Mouse (Mus musculus) neural tube, embryonic 13.5 days (tissue): ENCODE measurements around the gene Rgl1. TPM values are rescaled to one million over a fixed set of nuclear protein-coding genes. Genes with fewer than 3 reads are reported as not detected.

Experiments
- ATAC-seq: fragments of 200-750 bp; cut with Nextera tagmentation; 2 replicates; pipeline ENCODE4 v1.8.0; 2017; ENCODE audit warnings: low read depth, mild to moderate bottlenecking, moderate TSS enrichment, moderate library complexity
- H3K27ac ChIP-seq: fragments of 300-500 bp; sonication (generic); replicated peaks from 2 replicates; pipeline ENCODE4 v1.5.1; 2015; ENCODE audit warnings: moderate library complexity, mild to moderate bottlenecking, inconsistent platforms
- H3K27me3 ChIP-seq: fragments of 300-500 bp; sonication (generic); 2 replicates; pipeline ENCODE4 v1.6.1; 2015; ENCODE audit warnings: mild to moderate bottlenecking, inconsistent platforms
- H3K36me3 ChIP-seq: fragments of 300-500 bp; sonication (generic); 2 replicates; pipeline ENCODE4 v1.6.1; 2015; ENCODE audit warnings: mild to moderate bottlenecking, inconsistent platforms
- H3K4me1 ChIP-seq: fragments of 300-500 bp; sonication (generic); replicated peaks from 2 replicates; pipeline ENCODE4 v1.6.1; 2015; ENCODE audit warnings: inconsistent platforms
- H3K4me2 ChIP-seq: fragments of 300-500 bp; sonication (generic); 2 replicates; pipeline ENCODE4 v1.6.1; 2015; ENCODE audit warnings: inconsistent platforms, mild to moderate bottlenecking, moderate library complexity
- H3K4me3 ChIP-seq: fragments of 300-500 bp; sonication (generic); 2 replicates; pipeline ENCODE4 v1.5.1; 2015; ENCODE audit warnings: mild to moderate bottlenecking, inconsistent platforms
- H3K9ac ChIP-seq: fragments of 300-500 bp; sonication (generic); 2 replicates; pipeline ENCODE4 v1.6.1; 2015; ENCODE audit warnings: moderate library complexity, mild to moderate bottlenecking, inconsistent platforms
- H3K9me3 ChIP-seq: fragments of 300-500 bp; sonication (generic); 2 replicates; pipeline ENCODE4 v1.6.1; 2016; ENCODE audit warnings: inconsistent platforms
- WGBS: fragments of 180-500 bp; shearing (Covaris S2); methylation state at CpG from one replicate; pipeline ENCODE4 v1.1.7; 2015; 5-methylcytosine and 5-hydroxymethylcytosine counted together
- polyA plus RNA-seq: library from polyadenylated mRNA; unstranded; fragments of >200 nt; fragmentation: Nextera tagmentation; extraction: Ambion mirVana; gene quantifications from 2 replicates; pipeline ENCODE4 v1.2.1, GENCODE M21; 2015

Gene Rgl1
- polyA plus RNA-seq, 1 experiment from 2014 or later, result 25.4 TPM

GRCm38 (mm10) chr1:152617745-152618342 lies 148.3 kb downstream of the Rgl1 start:
- H3K9me3 ChIP-seq, result peaks cover 3% of the 10 kb centered on the region; the same call in 1 of the 2 replicates
- no peaks in the 10 kb centered on the region for H3K27me3 ChIP-seq
- H3K4me2 ChIP-seq, result no peak overlapping the region
- no peak overlapping the region for H3K9ac ChIP-seq
- peaks cover 10% of the 10 kb centered on the region for H3K36me3 ChIP-seq
- H3K27ac ChIP-seq, result no peak overlapping the region
- peaks cover 30% of the 10 kb centered on the region for H3K4me1 ChIP-seq
- no peak for ATAC-seq
- 85% methylated on average over 10 of the region's 10 CpGs for WGBS
- no peak overlapping the region for H3K4me3 ChIP-seq

GRCm38 (mm10) chr1:152616777-152617057 lies 149.4 kb downstream of the Rgl1 start:
- no peak overlapping the region for H3K9ac ChIP-seq
- no peak overlapping the region for H3K27ac ChIP-seq
- peaks cover 10% of the 10 kb centered on the region for H3K36me3 ChIP-seq
- peaks cover 3% of the 10 kb centered on the region; the same call in 1 of the 2 replicates for H3K9me3 ChIP-seq
- no peak overlapping the region for H3K4me2 ChIP-seq
- no peak overlapping the region for H3K4me3 ChIP-seq
- peaks cover 28% of the 10 kb centered on the region for H3K4me1 ChIP-seq
- ATAC-seq, result no peak
- no peaks in the 10 kb centered on the region for H3K27me3 ChIP-seq

- 85% methylated on average over 10 of the region's 10 CpGs for WGBS
Measured at GRCm38 (mm10) chr1:152615987-152616776, 150.0 kb downstream of the Rgl1 start.

DNA sequence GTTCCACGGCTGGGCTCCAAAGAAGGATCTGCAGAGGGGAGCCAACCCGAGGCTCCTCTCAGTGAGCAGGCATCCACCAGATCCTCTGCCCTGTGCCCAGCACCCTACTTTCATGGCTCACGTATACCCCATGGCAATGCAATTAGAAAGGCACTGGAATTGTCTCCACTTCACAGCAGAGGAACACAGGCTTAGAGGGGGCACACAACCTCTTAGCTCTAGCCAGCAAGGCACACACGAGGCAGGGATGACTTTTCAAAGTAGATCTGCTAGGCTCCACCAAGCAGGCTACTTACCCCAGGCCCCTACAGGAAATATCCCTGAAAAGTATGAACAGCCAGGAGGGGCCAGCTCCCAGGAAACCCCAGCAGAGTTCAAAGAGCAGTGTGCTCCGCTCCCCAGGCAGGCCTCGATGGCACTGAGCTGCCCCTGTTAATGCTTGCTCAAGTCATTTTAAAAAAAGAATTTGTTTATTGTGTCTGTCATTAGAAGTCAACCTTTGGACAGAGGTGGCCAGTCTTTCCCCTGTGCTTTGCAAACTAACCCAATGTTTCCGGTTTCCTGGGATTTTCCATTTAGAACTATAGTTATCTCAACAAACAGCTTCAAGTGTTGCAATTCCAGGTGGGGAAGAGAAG lies 151.3 kb downstream of the Rgl1 start:
- no peak for ATAC-seq
- no peak overlapping the region for H3K27ac ChIP-seq
- H3K4me3 ChIP-seq, result no peak overlapping the region
- peaks cover 31% of the 10 kb centered on the region for H3K4me1 ChIP-seq
- H3K36me3 ChIP-seq, result peaks cover 10% of the 10 kb centered on the region
- WGBS, result 74% methylated on average over 7 of the region's 7 CpGs
- H3K27me3 ChIP-seq, result no peaks in the 10 kb centered on the region
- H3K9me3 ChIP-seq, result peaks cover 3% of the 10 kb centered on the region; the same call in 1 of the 2 replicates
- H3K4me2 ChIP-seq, result no peak overlapping the region
- H3K9ac ChIP-seq, result no peak overlapping the region

More at GRCm38 (mm10) chr1:152615987-152616776, 150.0 kb downstream of the Rgl1 start:
- H3K4me3 ChIP-seq, result no peak overlapping the region
- no peaks in the 10 kb centered on the region for H3K27me3 ChIP-seq
- H3K9me3 ChIP-seq, result peaks cover 3% of the 10 kb centered on the region; the same call in 1 of the 2 replicates
- peaks cover 27% of the 10 kb centered on the region for H3K4me1 ChIP-seq
- no peak overlapping the region for H3K27ac ChIP-seq
- no peak overlapping the region for H3K4me2 ChIP-seq
- no peak overlapping the region for H3K9ac ChIP-seq
- peaks cover 10% of the 10 kb centered on the region for H3K36me3 ChIP-seq
- ATAC-seq, result no peak

GRCm38 (mm10) chr1:152613158-152613857 lies 152.8 kb downstream of the Rgl1 start:
- no peak overlapping the region for H3K4me2 ChIP-seq
- 0 out of 2 replicates have a peak, but pooled peaks cover 3% of the 10 kb centered on the region for H3K36me3 ChIP-seq
- WGBS, result 79% methylated on average over 16 of the region's 16 CpGs
- no peak overlapping the region for H3K27ac ChIP-seq
- no peaks in the 10 kb centered on the region for H3K27me3 ChIP-seq
- no peaks in the 10 kb centered on the region for H3K9me3 ChIP-seq
- no peak for ATAC-seq
- H3K9ac ChIP-seq, result no peak overlapping the region
- H3K4me1 ChIP-seq, result peaks cover 31% of the 10 kb centered on the region
- H3K4me3 ChIP-seq, result no peak overlapping the region

DNA sequence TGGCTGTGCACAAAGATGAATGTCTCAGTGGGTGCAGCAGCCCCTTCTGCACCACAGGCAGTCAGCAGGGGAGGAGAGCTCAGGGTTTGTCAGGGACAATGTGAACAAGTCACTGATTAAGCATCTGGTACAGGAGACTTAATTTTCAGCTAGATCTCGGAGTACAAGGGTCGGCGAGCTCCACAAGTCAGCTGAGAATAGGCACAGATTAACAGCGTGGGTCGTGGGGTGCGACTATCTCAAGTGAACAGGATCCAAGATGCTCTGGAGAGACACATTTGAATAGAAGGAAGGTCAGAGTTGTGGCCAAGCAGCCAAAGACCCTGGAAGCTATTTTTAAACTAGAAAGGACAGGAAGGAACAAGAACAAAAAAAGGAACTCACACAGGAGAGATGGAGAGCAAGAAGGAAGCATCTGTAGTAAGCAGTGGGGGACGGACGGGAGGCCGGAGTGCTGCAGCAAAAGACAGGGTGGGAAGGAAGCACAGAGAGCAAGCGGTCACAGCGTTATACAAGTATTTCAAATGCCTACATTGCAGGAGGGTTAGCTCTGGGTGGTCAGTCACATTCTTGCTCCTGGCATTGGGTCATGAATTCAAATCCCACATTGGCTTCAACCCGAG lies 153.5 kb downstream of the Rgl1 start:
- H3K4me1 ChIP-seq, result peaks cover 27% of the 10 kb centered on the region
- no peaks in the 10 kb centered on the region for H3K27me3 ChIP-seq
- no peak overlapping the region for H3K4me2 ChIP-seq
- ATAC-seq, result no peak
- no peaks in the 10 kb centered on the region for H3K9me3 ChIP-seq
- H3K36me3 ChIP-seq, result 0 out of 2 replicates have a peak, but pooled peaks cover 3% of the 10 kb centered on the region
- no peak overlapping the region for H3K4me3 ChIP-seq
- 0 out of 2 replicates have a peak overlapping the region, but pooled peaks have one; percentile 5 for H3K27ac ChIP-seq
- 81% methylated on average over 12 of the region's 12 CpGs for WGBS
- H3K9ac ChIP-seq, result no peak overlapping the region

DNA sequence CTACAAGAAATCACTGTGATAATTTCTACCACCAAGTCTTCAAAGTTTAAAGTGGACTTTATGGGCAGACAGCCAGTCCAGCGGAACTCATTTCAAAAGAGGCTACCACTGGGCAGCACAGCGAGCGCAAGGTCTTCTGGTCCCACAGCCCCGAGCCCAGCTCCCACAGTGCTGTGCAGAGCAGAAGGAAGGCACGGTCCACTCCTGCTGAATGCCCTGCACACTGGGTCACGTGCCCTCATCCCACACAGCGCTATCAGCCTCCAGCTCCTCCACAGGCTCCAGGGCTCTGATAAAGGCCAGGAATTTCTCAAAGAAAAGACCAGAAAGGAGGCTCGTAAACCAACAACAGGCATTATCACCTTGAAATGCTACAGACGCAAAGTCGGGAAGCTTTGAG lies 156.6 kb downstream of the Rgl1 start:
- H3K4me3 ChIP-seq, result no peak overlapping the region
- ATAC-seq, result no peak
- H3K27ac ChIP-seq, result no peak overlapping the region
- H3K4me2 ChIP-seq, result no peak overlapping the region
- H3K36me3 ChIP-seq, result 0 out of 2 replicates have a peak, but pooled peaks cover 3% of the 10 kb centered on the region
- H3K27me3 ChIP-seq, result no peaks in the 10 kb centered on the region
- 59% methylated on average over 10 of the region's 10 CpGs for WGBS
- H3K4me1 ChIP-seq, result peaks cover 13% of the 10 kb centered on the region
- no peaks in the 10 kb centered on the region for H3K9me3 ChIP-seq
- no peak overlapping the region for H3K9ac ChIP-seq

DNA sequence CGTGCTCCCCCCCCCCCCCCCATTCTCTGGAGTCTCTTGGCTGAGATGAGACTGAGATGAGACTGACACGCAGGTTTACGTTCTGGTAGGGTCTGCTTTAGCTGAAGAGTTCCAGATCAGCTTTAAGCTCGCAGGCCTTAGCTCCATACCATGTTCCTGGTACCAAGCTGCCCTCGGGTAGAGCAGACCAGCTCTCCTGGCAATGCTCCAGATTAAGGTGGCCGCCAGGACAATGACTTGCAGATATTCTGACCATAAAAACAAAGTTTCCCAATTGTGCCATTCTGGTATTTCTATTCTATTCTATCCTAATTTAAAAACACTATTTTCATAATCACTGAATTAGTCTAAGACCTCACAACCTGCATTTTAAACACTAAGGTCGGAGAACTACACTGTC lies 157.1 kb downstream of the Rgl1 start:
- Histone ChIP-seq H3K9ac (no peak overlapping the region), H3K4me1 (peaks cover 16% of the 10 kb centered on the region), H3K27me3 (no peaks in the 10 kb centered on the region), H3K36me3 (0 out of 2 replicates have a peak, but pooled peaks cover 3% of the 10 kb centered on the region), H3K4me3 (no peak overlapping the region), H3K27ac (no peak overlapping the region), H3K4me2 (no peak overlapping the region), H3K9me3 (no peaks in the 10 kb centered on the region)
- ATAC-seq, result no peak
- WGBS, result 77% methylated on average over 7 of the region's 7 CpGs

DNA sequence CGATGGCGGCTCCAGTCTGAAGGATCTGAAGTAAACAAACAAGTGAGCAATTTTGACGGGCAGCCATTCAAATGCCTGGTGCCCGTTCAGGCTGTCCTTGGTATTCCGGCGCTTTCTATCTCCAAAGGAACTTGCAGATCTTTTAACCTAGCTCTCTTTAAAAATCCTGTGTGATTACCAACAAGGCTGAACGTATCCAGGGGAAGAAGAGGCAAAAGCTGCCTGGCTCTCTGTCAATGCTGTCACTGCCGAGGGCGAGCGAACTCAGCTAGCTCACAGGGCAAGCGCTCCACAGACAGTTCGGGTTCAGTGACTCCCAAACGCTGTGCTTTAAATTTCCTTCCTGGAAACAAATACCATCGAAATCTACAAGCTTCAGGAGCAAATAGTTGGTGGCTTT lies 158.4 kb downstream of the Rgl1 start:
- Histone ChIP-seq H3K36me3 (no peaks in the 10 kb centered on the region), H3K9ac (no peak overlapping the region), H3K4me3 (no peak overlapping the region), H3K9me3 (no peaks in the 10 kb centered on the region), H3K27me3 (no peaks in the 10 kb centered on the region), H3K4me1 (peaks cover 20% of the 10 kb centered on the region), H3K27ac (no peak overlapping the region), H3K4me2 (no peak overlapping the region)
- ATAC-seq, result no peak
- WGBS, result 80% methylated on average over 14 of the region's 14 CpGs

DNA sequence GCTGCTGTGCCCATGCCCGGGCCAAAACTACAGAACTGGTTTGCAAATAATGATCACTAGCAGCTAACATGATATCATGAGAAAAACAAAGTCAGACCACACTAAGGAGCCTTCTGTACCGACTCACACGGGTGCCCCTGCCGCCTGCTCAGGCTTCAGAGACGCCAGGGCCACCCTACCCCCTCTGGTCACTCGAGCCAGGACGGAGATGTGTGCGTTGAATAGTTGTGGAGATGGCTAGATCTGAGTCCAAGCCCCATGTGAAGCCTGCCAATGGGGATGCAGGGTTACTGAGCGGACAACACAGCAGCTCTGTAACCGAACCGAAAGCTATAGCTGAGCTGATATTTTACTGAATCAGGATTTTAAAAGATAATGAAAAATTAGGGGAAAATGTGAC lies 159.4 kb downstream of the Rgl1 start:
- H3K27ac ChIP-seq, result 0 out of 2 replicates have a peak overlapping the region, but pooled peaks have one; percentile 38
- ATAC-seq, result no peak
- H3K4me1 ChIP-seq, result peaks cover 14% of the 10 kb centered on the region
- no peak overlapping the region for H3K9ac ChIP-seq
- H3K36me3 ChIP-seq, result no peaks in the 10 kb centered on the region
- H3K27me3 ChIP-seq, result no peaks in the 10 kb centered on the region
- WGBS, result 92% methylated on average over 11 of the region's 11 CpGs
- H3K9me3 ChIP-seq, result no peaks in the 10 kb centered on the region
- no peak overlapping the region for H3K4me3 ChIP-seq
- H3K4me2 ChIP-seq, result no peak overlapping the region

DNA sequence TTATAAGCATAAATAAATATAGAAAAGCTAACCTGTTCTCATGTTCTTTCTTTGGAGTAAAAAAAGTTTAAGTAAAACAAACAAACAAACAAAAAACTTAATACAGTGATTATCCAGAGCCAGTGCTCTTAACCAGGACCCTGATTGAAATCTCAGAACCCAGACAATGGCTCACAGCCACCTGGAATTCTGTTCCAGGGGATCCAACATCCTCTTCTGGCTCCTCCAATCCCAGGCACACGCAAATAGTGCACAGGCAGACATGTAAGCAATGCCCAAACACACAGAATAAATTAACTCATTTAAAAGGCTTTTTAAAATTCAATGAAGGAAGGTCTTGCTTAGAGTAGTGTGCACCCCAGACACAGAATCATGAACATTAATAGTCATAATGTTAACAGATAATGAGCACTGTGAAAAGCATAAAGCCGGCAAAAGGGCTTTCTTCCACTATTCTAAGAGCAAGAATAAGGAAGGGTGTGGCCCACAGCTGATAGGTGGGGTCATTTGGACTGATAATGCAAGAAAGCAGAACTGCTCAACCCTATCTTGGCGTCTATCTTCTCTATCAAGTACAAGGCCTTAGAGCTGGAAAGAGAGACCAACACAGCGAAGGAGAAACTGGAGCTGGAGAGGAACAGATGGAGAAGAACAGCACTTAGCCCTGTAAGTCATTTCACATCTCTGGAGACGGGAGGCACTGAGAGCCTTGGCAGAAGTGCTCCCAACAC lies 160.1 kb downstream of the Rgl1 start:
- ATAC-seq, result no peak
- no peaks in the 10 kb centered on the region for H3K27me3 ChIP-seq
- 0 out of 2 replicates have a peak overlapping the region, but pooled peaks have one; percentile 38 for H3K27ac ChIP-seq
- peaks cover 14% of the 10 kb centered on the region for H3K4me1 ChIP-seq
- no peak overlapping the region for H3K9ac ChIP-seq
- no peak overlapping the region for H3K4me2 ChIP-seq
- H3K36me3 ChIP-seq, result no peaks in the 10 kb centered on the region
- WGBS, result 79% methylated on average over 5 of the region's 5 CpGs
- no peaks in the 10 kb centered on the region for H3K9me3 ChIP-seq
- H3K4me3 ChIP-seq, result no peak overlapping the region
